Mouse (Mus musculus) ZHBTc4 (cell line): Measurements from ENCODE around the gene Acsl6.

Source experiments
- DNase-seq: peaks from one replicate; pipeline ENCODE4 v3.0.0-alpha.2; 2011; ENCODE audit warnings: low read depth, low spot score

Gene Acsl6

GRCm38 (mm10) chr11:54307139-54307816, 3.7 kb downstream of the Acsl6 start:
- DNase-seq, result peak; percentile 47

GRCm38 (mm10) chr11:54310588-54310987, 7.0 kb downstream of the Acsl6 start:
- DNase-seq, result peak; percentile 56

GRCm38 (mm10) chr11:54312021-54312420, 8.4 kb downstream of the Acsl6 start:
- DNase-seq, result peak; percentile 80

- no peak for DNase-seq
Measured at GRCm38 (mm10) chr11:54312603-54313002, 9.0 kb downstream of the Acsl6 start.

- DNase-seq, result no peak
Measured at GRCm38 (mm10) chr11:54313391-54314360, 10.1 kb downstream of the Acsl6 start.

GRCm38 (mm10) chr11:54314740-54315139, 11.1 kb downstream of the Acsl6 start:
- no peak for DNase-seq

- no peak for DNase-seq
Measured at GRCm38 (mm10) chr11:54315336-54315735, 11.7 kb downstream of the Acsl6 start.

GRCm38 (mm10) chr11:54317361-54317760, 13.8 kb downstream of the Acsl6 start:
- no peak for DNase-seq

- DNase-seq, result no peak
Measured at GRCm38 (mm10) chr11:54317795-54318194, 14.2 kb downstream of the Acsl6 start.

GRCm38 (mm10) chr11:54321802-54322532, 18.4 kb downstream of the Acsl6 start:
- no peak for DNase-seq

- no peak for DNase-seq
Measured at GRCm38 (mm10) chr11:54331463-54332183, 28.0 kb downstream of the Acsl6 start.

- no peak for DNase-seq
Measured at GRCm38 (mm10) chr11:54336165-54336707, 32.6 kb downstream of the Acsl6 start.

GRCm38 (mm10) chr11:54343703-54344102, 40.1 kb downstream of the Acsl6 start:
- peak; percentile 46 for DNase-seq

GRCm38 (mm10) chr11:54351704-54352103, 48.1 kb downstream of the Acsl6 start:
- DNase-seq, result no peak

- DNase-seq, result no peak
Measured at GRCm38 (mm10) chr11:54353121-54353576, 49.6 kb downstream of the Acsl6 start.

GRCm38 (mm10) chr11:54354595-54355563, 51.3 kb downstream of the Acsl6 start:
- DNase-seq, result peak; percentile 79

GRCm38 (mm10) chr11:54355564-54355955, 52.0 kb downstream of the Acsl6 start:
- DNase-seq, result peak; percentile 71

- peak; percentile 80 for DNase-seq
Measured at GRCm38 (mm10) chr11:54356676-54357075, 53.1 kb downstream of the Acsl6 start.

GRCm38 (mm10) chr11:54372553-54372952, 69.0 kb downstream of the Acsl6 start:
- no peak for DNase-seq

GRCm38 (mm10) chr11:54390386-54390785, 86.8 kb downstream of the Acsl6 start:
- DNase-seq, result no peak
